Mouse (Mus musculus): ENCODE measurements around the gene Celsr1. TPM values are rescaled to one million over a fixed set of nuclear protein-coding genes. Genes with fewer than 3 reads are reported as not detected.
A peak's percentile ranks its signal among the peaks of the same experiment; 100 is the strongest.

The Celsr1 gene
- polyA plus RNA-seq, 1 experiment from 2014 or later: 1.6 TPM

GRCm38 (mm10) chr15:86051152-86051551 lies 17.6 kb upstream of the Celsr1 start:
- no peak for ATAC-seq (ENCODE audit: low FRiP score, low read depth)
- no peak overlapping the region for H3K9ac ChIP-seq
- WGBS: 89% methylated on average over 10 of the region's 10 CpGs
- no peak overlapping the region for H3K4me2 ChIP-seq
- H3K4me1 ChIP-seq (replicated peaks): no peaks in the 10 kb centered on the region
- no peak overlapping the region for H3K27ac ChIP-seq (replicated peaks)
- H3K27me3 ChIP-seq: no peaks in the 10 kb centered on the region
- no peaks in the 10 kb centered on the region for H3K9me3 ChIP-seq
- H3K4me3 ChIP-seq: no peak overlapping the region
- no peaks in the 10 kb centered on the region for H3K36me3 ChIP-seq

GRCm38 (mm10) chr15:86050170-86050743 lies 16.7 kb upstream of the Celsr1 start:
- 81% methylated on average over 4 of the region's 4 CpGs for WGBS
- H3K27ac ChIP-seq (replicated peaks): no peak overlapping the region
- no peak overlapping the region for H3K4me3 ChIP-seq
- no peaks in the 10 kb centered on the region for H3K36me3 ChIP-seq
- H3K9ac ChIP-seq: no peak overlapping the region
- H3K4me1 ChIP-seq (replicated peaks): no peaks in the 10 kb centered on the region
- ATAC-seq (ENCODE audit: low FRiP score, low read depth): no peak
- H3K4me2 ChIP-seq: no peak overlapping the region
- no peaks in the 10 kb centered on the region for H3K9me3 ChIP-seq
- H3K27me3 ChIP-seq: no peaks in the 10 kb centered on the region

GRCm38 (mm10) chr15:86049510-86049909 lies 15.9 kb upstream of the Celsr1 start:
- H3K9me3 ChIP-seq: no peaks in the 10 kb centered on the region
- H3K4me3 ChIP-seq: no peak overlapping the region
- WGBS: 82% methylated on average over 3 of the region's 3 CpGs
- H3K27me3 ChIP-seq: no peaks in the 10 kb centered on the region
- H3K4me2 ChIP-seq: no peak overlapping the region
- no peak overlapping the region for H3K27ac ChIP-seq (replicated peaks)
- H3K4me1 ChIP-seq (replicated peaks): no peaks in the 10 kb centered on the region
- ATAC-seq (ENCODE audit: low FRiP score, low read depth): no peak
- H3K9ac ChIP-seq: no peak overlapping the region
- no peaks in the 10 kb centered on the region for H3K36me3 ChIP-seq

- H3K27me3 ChIP-seq: peaks cover 10% of the 10 kb centered on the region; the same call in 1 of the 2 replicates
- H3K9ac ChIP-seq: no peak overlapping the region
- H3K36me3 ChIP-seq: no peaks in the 10 kb centered on the region
- no peak overlapping the region for H3K4me2 ChIP-seq
- WGBS: 41% methylated on average over 4 of the region's 4 CpGs
- H3K9me3 ChIP-seq: no peaks in the 10 kb centered on the region
- H3K4me3 ChIP-seq: no peak overlapping the region
- peaks cover 4% of the 10 kb centered on the region; the same call in 1 of the 2 replicates for H3K4me1 ChIP-seq (replicated peaks)
- no peak overlapping the region for H3K27ac ChIP-seq (replicated peaks)
- ATAC-seq (ENCODE audit: low FRiP score, low read depth): no peak
Measured at GRCm38 (mm10) chr15:86042364-86042763, 8.8 kb upstream of the Celsr1 start.

GRCm38 (mm10) chr15:86041421-86041820 lies 7.8 kb upstream of the Celsr1 start:
- no peak overlapping the region for H3K4me3 ChIP-seq
- no peak overlapping the region for H3K9ac ChIP-seq
- peaks cover 4% of the 10 kb centered on the region; the same call in 1 of the 2 replicates for H3K4me1 ChIP-seq (replicated peaks)
- no peak for ATAC-seq (ENCODE audit: low FRiP score, low read depth)
- H3K27ac ChIP-seq (replicated peaks): no peak overlapping the region
- no peaks in the 10 kb centered on the region for H3K9me3 ChIP-seq
- H3K4me2 ChIP-seq: no peak overlapping the region
- H3K36me3 ChIP-seq: no peaks in the 10 kb centered on the region
- 80% methylated on average over 5 of the region's 5 CpGs for WGBS
- H3K27me3 ChIP-seq: peaks cover 10% of the 10 kb centered on the region; the same call in 1 of the 2 replicates

GRCm38 (mm10) chr15:86038802-86039201 lies 5.2 kb upstream of the Celsr1 start:
- H3K9ac ChIP-seq: no peak overlapping the region
- no peaks in the 10 kb centered on the region for H3K9me3 ChIP-seq
- H3K4me1 ChIP-seq (replicated peaks): peaks cover 16% of the 10 kb centered on the region
- WGBS: 2% methylated on average over 2 of the region's 2 CpGs
- no peaks in the 10 kb centered on the region for H3K36me3 ChIP-seq
- no peak overlapping the region for H3K4me3 ChIP-seq
- peaks cover 30% of the 10 kb centered on the region for H3K27me3 ChIP-seq
- no peak overlapping the region for H3K27ac ChIP-seq (replicated peaks)
- peak overlapping the region; percentile 20; the same call in 1 of the 2 replicates for H3K4me2 ChIP-seq
- ATAC-seq (ENCODE audit: low FRiP score, low read depth): peak; percentile 89

GRCm38 (mm10) chr15:86035913-86036312 lies 2.3 kb upstream of the Celsr1 start:
- WGBS: 75% methylated on average over 3 of the region's 3 CpGs
- peaks cover 51% of the 10 kb centered on the region for H3K27me3 ChIP-seq
- peaks cover 29% of the 10 kb centered on the region for H3K4me1 ChIP-seq (replicated peaks)
- no peaks in the 10 kb centered on the region for H3K9me3 ChIP-seq
- no peak overlapping the region for H3K27ac ChIP-seq (replicated peaks)
- H3K4me2 ChIP-seq: no peak overlapping the region
- ATAC-seq (ENCODE audit: low FRiP score, low read depth): no peak
- H3K9ac ChIP-seq: no peak overlapping the region
- no peak overlapping the region for H3K4me3 ChIP-seq
- no peaks in the 10 kb centered on the region for H3K36me3 ChIP-seq

GRCm38 (mm10) chr15:86034781-86035360 lies 1.3 kb upstream of the Celsr1 start:
- Histone ChIP-seq H3K4me1 (replicated peaks) (peaks cover 29% of the 10 kb centered on the region), H3K9me3 (no peaks in the 10 kb centered on the region), H3K4me3 (peak overlapping the region; percentile 47), H3K9ac (no peak overlapping the region), H3K27ac (replicated peaks) (peak overlapping the region; percentile 2; the same call in 1 of the 2 replicates), H3K4me2 (peak overlapping the region; percentile 79), H3K27me3 (peaks cover 51% of the 10 kb centered on the region), H3K36me3 (no peaks in the 10 kb centered on the region)
- WGBS: 8% methylated on average over 12 of the region's 12 CpGs
- ATAC-seq (ENCODE audit: low FRiP score, low read depth): no peak

GRCm38 (mm10) chr15:86034021-86034523 lies 495 bp upstream of the Celsr1 start:
- Histone ChIP-seq H3K9ac (peak overlapping the region; percentile 39), H3K4me3 (peak overlapping the region; percentile 47), H3K4me1 (replicated peaks) (peaks cover 30% of the 10 kb centered on the region), H3K27me3 (peaks cover 43% of the 10 kb centered on the region), H3K9me3 (no peaks in the 10 kb centered on the region), H3K4me2 (peak overlapping the region; percentile 79), H3K36me3 (no peaks in the 10 kb centered on the region), H3K27ac (replicated peaks) (peak overlapping the region; percentile 61)
- WGBS: 0% methylated on average over 30 of the region's 44 CpGs
- ATAC-seq (ENCODE audit: low FRiP score, low read depth): peak; percentile 75

- H3K27me3 ChIP-seq: peaks cover 41% of the 10 kb centered on the region
- H3K9ac ChIP-seq: peak overlapping the region; percentile 22; the same call in 1 of the 2 replicates
- no peaks in the 10 kb centered on the region for H3K36me3 ChIP-seq
- H3K9me3 ChIP-seq: no peaks in the 10 kb centered on the region
- 0 out of 2 replicates have a peak overlapping the region, but pooled peaks have one; percentile 61 for H3K27ac ChIP-seq (replicated peaks)
- 1% methylated on average over 38 of the region's 38 CpGs for WGBS
- ATAC-seq (ENCODE audit: low FRiP score, low read depth): no peak; the same call in 1 of the 2 replicates
- H3K4me2 ChIP-seq: peak overlapping the region; percentile 79
- H3K4me3 ChIP-seq: peak overlapping the region; percentile 47
- peaks cover 28% of the 10 kb centered on the region for H3K4me1 ChIP-seq (replicated peaks)
Measured at GRCm38 (mm10) chr15:86032811-86033190, 776 bp downstream of the Celsr1 start.

GRCm38 (mm10) chr15:86029981-86030380 lies 3.6 kb downstream of the Celsr1 start:
- ATAC-seq (ENCODE audit: low FRiP score, low read depth): no peak
- no peak overlapping the region for H3K27ac ChIP-seq (replicated peaks)
- no peaks in the 10 kb centered on the region for H3K36me3 ChIP-seq
- H3K9ac ChIP-seq: no peak overlapping the region
- peaks cover 32% of the 10 kb centered on the region for H3K27me3 ChIP-seq
- peaks cover 28% of the 10 kb centered on the region for H3K4me1 ChIP-seq (replicated peaks)
- H3K4me2 ChIP-seq: peak overlapping the region; percentile 43
- H3K4me3 ChIP-seq: 0 out of 2 replicates have a peak overlapping the region, but pooled peaks have one; percentile 5
- 78% methylated on average over 14 of the region's 14 CpGs for WGBS
- H3K9me3 ChIP-seq: no peaks in the 10 kb centered on the region

- no peak for ATAC-seq (ENCODE audit: low FRiP score, low read depth)
- WGBS: 69% methylated on average over 8 of the region's 8 CpGs
- no peaks in the 10 kb centered on the region for H3K9me3 ChIP-seq
- H3K4me3 ChIP-seq: no peak overlapping the region
- peaks cover 7% of the 10 kb centered on the region for H3K4me1 ChIP-seq (replicated peaks)
- H3K9ac ChIP-seq: no peak overlapping the region
- H3K27ac ChIP-seq (replicated peaks): no peak overlapping the region
- no peaks in the 10 kb centered on the region for H3K36me3 ChIP-seq
- peaks cover 12% of the 10 kb centered on the region for H3K27me3 ChIP-seq
- H3K4me2 ChIP-seq: 0 out of 2 replicates have a peak overlapping the region, but pooled peaks have one; percentile 43
Measured at GRCm38 (mm10) chr15:86027871-86028270, 5.7 kb downstream of the Celsr1 start.
